Mouse (Mus musculus) erythroblast, embryonic 14.5 days (primary cell): Measurements from ENCODE around the gene Sdk1.

Experiments
- GATA1 ChIP-seq: IDR thresholded peaks from 2 replicates; pipeline ENCODE4 v1.6.1; 2012; ENCODE audit warnings: low read length, inconsistent platforms, mixed read lengths
- TAL1 ChIP-seq: IDR thresholded peaks from 3 replicates; pipeline ENCODE4 v1.6.1; 2012; ENCODE audit warnings: low read length, inconsistent platforms, mixed read lengths

DNA sequence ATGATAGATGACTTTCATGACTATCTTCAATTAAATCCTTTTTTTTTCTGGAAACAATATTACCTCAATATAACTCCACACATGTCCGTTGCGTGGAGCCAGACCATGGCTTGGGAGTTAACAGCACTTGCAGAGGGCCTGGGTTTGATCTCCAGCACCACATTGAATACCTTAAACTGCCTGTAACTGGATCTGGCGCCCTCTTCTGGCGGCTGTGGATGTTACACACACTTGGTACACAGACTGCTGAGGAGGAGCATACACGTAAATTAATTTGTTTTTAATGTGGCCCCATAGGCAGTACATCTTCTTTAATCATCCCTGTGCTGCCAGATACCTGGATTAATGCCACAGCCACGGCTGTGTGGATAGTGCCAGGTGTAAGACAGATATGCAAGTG is 870.7 kb downstream of the Sdk1 start:
- TF ChIP-seq TAL1 = no peak
- TF ChIP-seq GATA1 = no peak
